Mouse (Mus musculus) embryonic facial prominence, embryonic 15.5 days (tissue): Measurements from ENCODE around the gene Zbtb16. TPM values are rescaled to one million over a fixed set of nuclear protein-coding genes. Genes with fewer than 3 reads are reported as not detected.
A peak's percentile ranks its signal among the peaks of the same experiment; 100 is the strongest.

ENCODE experiments used
- ATAC-seq: fragments of 200-750 bp; cut with Nextera tagmentation; 2 replicates; pipeline ENCODE4 v1.8.0; 2017; ENCODE audit warnings: low read depth, moderate TSS enrichment; ENCODE audit not compliant: insufficient number of reproducible peaks, low FRiP score, low TSS enrichment
- H3K27ac ChIP-seq: fragments of 300-500 bp; sonication (generic); replicated peaks from 2 replicates; pipeline ENCODE4 v1.5.1; 2015; ENCODE audit warnings: mild to moderate bottlenecking, inconsistent platforms
- H3K27me3 ChIP-seq: fragments of 300-500 bp; sonication (generic); 2 replicates; pipeline ENCODE4 v1.6.1; 2015; ENCODE audit warnings: inconsistent platforms
- H3K36me3 ChIP-seq: fragments of 300-500 bp; sonication (generic); 2 replicates; pipeline ENCODE4 v1.6.1; 2015; ENCODE audit warnings: mild to moderate bottlenecking, inconsistent platforms
- H3K4me1 ChIP-seq: fragments of 300-500 bp; sonication (generic); 2 replicates; pipeline ENCODE4 v1.6.1; 2015; ENCODE audit warnings: inconsistent platforms
- H3K4me2 ChIP-seq: fragments of 300-500 bp; sonication (generic); replicated peaks from 2 replicates; pipeline ENCODE4 v1.6.1; 2015; ENCODE audit warnings: mild to moderate bottlenecking, inconsistent platforms
- H3K4me3 ChIP-seq: fragments of 300-500 bp; sonication (generic); replicated peaks from 2 replicates; pipeline ENCODE4 v1.5.1; 2015; ENCODE audit warnings: mild to moderate bottlenecking, inconsistent platforms
- H3K9ac ChIP-seq: fragments of 300-500 bp; sonication (generic); 2 replicates; pipeline ENCODE4 v1.6.1; 2015; ENCODE audit warnings: inconsistent platforms
- H3K9me3 ChIP-seq: fragments of 300-500 bp; sonication (generic); replicated peaks from 2 replicates; pipeline ENCODE4 v1.6.1; 2016; ENCODE audit warnings: inconsistent platforms
- WGBS: fragments of 180-500 bp; shearing (Covaris S2); methylation state at CpG from one replicate; pipeline ENCODE4 v1.1.7; 2015; 5-methylcytosine and 5-hydroxymethylcytosine counted together
- polyA plus RNA-seq: library from polyadenylated mRNA; unstranded; fragments of >200 nt; fragmentation: Nextera tagmentation; extraction: Ambion mirVana; gene quantifications from 2 replicates; pipeline ENCODE4 v1.2.1, GENCODE M21; 2015

Zbtb16 gene
- polyA plus RNA-seq, 1 experiment from 2014 or later: 10.0 TPM

- peaks cover 30% of the 10 kb centered on the region for H3K4me1 ChIP-seq
- no peaks in the 10 kb centered on the region for H3K36me3 ChIP-seq
- H3K9me3 ChIP-seq: no peaks in the 10 kb centered on the region
- no peak for ATAC-seq
- WGBS: 9% methylated on average over 11 of the region's 11 CpGs
- H3K9ac ChIP-seq: no peak overlapping the region
- H3K27ac ChIP-seq: no peak overlapping the region
- H3K4me2 ChIP-seq: no peak overlapping the region
- H3K4me3 ChIP-seq: no peak overlapping the region
- 0 out of 2 replicates have a peak, but pooled peaks cover 9% of the 10 kb centered on the region for H3K27me3 ChIP-seq
These were observed 161.5 kb downstream of the Zbtb16 start for GRCm38 (mm10) chr9:48674359-48675015.

GRCm38 (mm10) chr9:48673804-48674203, 162.2 kb downstream of the Zbtb16 start:
- 0 out of 2 replicates have a peak overlapping the region, but pooled peaks have one; percentile 30 for H3K27ac ChIP-seq
- no peaks in the 10 kb centered on the region for H3K36me3 ChIP-seq
- 0 out of 2 replicates have a peak, but pooled peaks cover 9% of the 10 kb centered on the region for H3K27me3 ChIP-seq
- 32% methylated on average over 5 of the region's 5 CpGs for WGBS
- peak overlapping the region; percentile 7; the same call in 1 of the 2 replicates for H3K9ac ChIP-seq
- no peak overlapping the region for H3K4me2 ChIP-seq
- no peak for ATAC-seq
- H3K9me3 ChIP-seq: no peaks in the 10 kb centered on the region
- no peak overlapping the region for H3K4me3 ChIP-seq
- H3K4me1 ChIP-seq: peaks cover 24% of the 10 kb centered on the region

- Histone ChIP-seq H3K36me3 (no peaks in the 10 kb centered on the region), H3K27ac (0 out of 2 replicates have a peak overlapping the region, but pooled peaks have one; percentile 30), H3K9me3 (no peaks in the 10 kb centered on the region), H3K4me2 (no peak overlapping the region), H3K27me3 (0 out of 2 replicates have a peak, but pooled peaks cover 9% of the 10 kb centered on the region), H3K4me3 (no peak overlapping the region), H3K9ac (no peak overlapping the region), H3K4me1 (peaks cover 21% of the 10 kb centered on the region)
- no peak for ATAC-seq
- 63% methylated on average over 6 of the region's 6 CpGs for WGBS
These were observed 162.8 kb downstream of the Zbtb16 start for GRCm38 (mm10) chr9:48673213-48673612.

GRCm38 (mm10) chr9:48671841-48672240, 164.2 kb downstream of the Zbtb16 start:
- no peak overlapping the region for H3K9ac ChIP-seq
- H3K36me3 ChIP-seq: no peaks in the 10 kb centered on the region
- H3K4me2 ChIP-seq: no peak overlapping the region
- H3K27me3 ChIP-seq: 0 out of 2 replicates have a peak, but pooled peaks cover 9% of the 10 kb centered on the region
- ATAC-seq: no peak
- H3K27ac ChIP-seq: no peak overlapping the region
- no peak overlapping the region for H3K4me3 ChIP-seq
- no peaks in the 10 kb centered on the region for H3K9me3 ChIP-seq
- H3K4me1 ChIP-seq: peaks cover 21% of the 10 kb centered on the region

- no peak overlapping the region for H3K9ac ChIP-seq
- no peak for ATAC-seq
- 90% methylated on average over 13 of the region's 13 CpGs for WGBS
- no peak overlapping the region for H3K4me2 ChIP-seq
- no peak overlapping the region for H3K27ac ChIP-seq
- H3K9me3 ChIP-seq: no peaks in the 10 kb centered on the region
- no peak overlapping the region for H3K4me3 ChIP-seq
- no peaks in the 10 kb centered on the region for H3K36me3 ChIP-seq
- H3K4me1 ChIP-seq: peaks cover 18% of the 10 kb centered on the region
- H3K27me3 ChIP-seq: 0 out of 2 replicates have a peak, but pooled peaks cover 4% of the 10 kb centered on the region
These were observed 165.9 kb downstream of the Zbtb16 start for GRCm38 (mm10) chr9:48670156-48670555.

- WGBS: 78% methylated on average over 10 of the region's 10 CpGs
- Histone ChIP-seq H3K4me1 (peaks cover 13% of the 10 kb centered on the region), H3K4me3 (no peak overlapping the region)
These were observed 166.3 kb downstream of the Zbtb16 start for GRCm38 (mm10) chr9:48669672-48670071.

GRCm38 (mm10) chr9:48666702-48667101, 169.3 kb downstream of the Zbtb16 start:
- ATAC-seq: no peak
- H3K9ac ChIP-seq: no peak overlapping the region
- no peaks in the 10 kb centered on the region for H3K9me3 ChIP-seq
- H3K4me2 ChIP-seq: no peak overlapping the region
- H3K4me1 ChIP-seq: peaks cover 9% of the 10 kb centered on the region
- H3K4me3 ChIP-seq: no peak overlapping the region
- H3K27me3 ChIP-seq: no peaks in the 10 kb centered on the region; the same call in 1 of the 2 replicates
- H3K36me3 ChIP-seq: no peaks in the 10 kb centered on the region
- no peak overlapping the region for H3K27ac ChIP-seq
- WGBS: 79% methylated on average over 3 of the region's 3 CpGs

More at GRCm38 (mm10) chr9:48669672-48670071, 166.3 kb downstream of the Zbtb16 start:
- Histone ChIP-seq H3K9ac (no peak overlapping the region), H3K27me3 (0 out of 2 replicates have a peak, but pooled peaks cover 4% of the 10 kb centered on the region), H3K9me3 (no peaks in the 10 kb centered on the region), H3K27ac (no peak overlapping the region), H3K4me2 (no peak overlapping the region), H3K36me3 (no peaks in the 10 kb centered on the region)
- no peak for ATAC-seq

GRCm38 (mm10) chr9:48663052-48663433, 173.0 kb downstream of the Zbtb16 start:
- Histone ChIP-seq H3K4me2 (no peak overlapping the region), H3K36me3 (no peaks in the 10 kb centered on the region), H3K9ac (no peak overlapping the region), H3K27me3 (no peaks in the 10 kb centered on the region; the same call in 1 of the 2 replicates), H3K4me1 (peaks cover 9% of the 10 kb centered on the region), H3K4me3 (no peak overlapping the region), H3K27ac (no peak overlapping the region), H3K9me3 (no peaks in the 10 kb centered on the region)
- 36% methylated on average over 13 of the region's 13 CpGs for WGBS
- ATAC-seq: no peak

GRCm38 (mm10) chr9:48662361-48663051, 173.5 kb downstream of the Zbtb16 start:
- no peaks in the 10 kb centered on the region for H3K9me3 ChIP-seq
- no peak overlapping the region for H3K27ac ChIP-seq
- no peaks in the 10 kb centered on the region for H3K36me3 ChIP-seq
- no peak overlapping the region for H3K9ac ChIP-seq
- no peak overlapping the region for H3K4me3 ChIP-seq
- ATAC-seq: no peak
- no peaks in the 10 kb centered on the region; the same call in 1 of the 2 replicates for H3K27me3 ChIP-seq
- H3K4me2 ChIP-seq: no peak overlapping the region
- WGBS: 32% methylated on average over 15 of the region's 15 CpGs
- H3K4me1 ChIP-seq: peaks cover 9% of the 10 kb centered on the region

GRCm38 (mm10) chr9:48661225-48662023, 174.6 kb downstream of the Zbtb16 start:
- H3K27ac ChIP-seq: no peak overlapping the region
- 66% methylated on average over 9 of the region's 9 CpGs for WGBS
- H3K4me1 ChIP-seq: peaks cover 9% of the 10 kb centered on the region
- H3K9ac ChIP-seq: no peak overlapping the region
- no peak overlapping the region for H3K4me2 ChIP-seq
- no peaks in the 10 kb centered on the region for H3K9me3 ChIP-seq
- H3K27me3 ChIP-seq: no peaks in the 10 kb centered on the region; the same call in 1 of the 2 replicates
- no peak overlapping the region for H3K4me3 ChIP-seq
- no peak for ATAC-seq
- H3K36me3 ChIP-seq: no peaks in the 10 kb centered on the region
